Mouse (Mus musculus) cerebellum, adult 8-10 months (tissue): ENCODE measurements around the gene Twist2.
A peak's percentile ranks its signal among the peaks of the same experiment; 100 is the strongest.

Experiments used
- DNase-seq: peaks from one replicate; pipeline ENCODE4 v3.0.0; 2022

Twist2 gene

GRCm38 (mm10) chr1:91820531-91820930, 19.3 kb downstream of the Twist2 start:
- no peak for DNase-seq

DNA sequence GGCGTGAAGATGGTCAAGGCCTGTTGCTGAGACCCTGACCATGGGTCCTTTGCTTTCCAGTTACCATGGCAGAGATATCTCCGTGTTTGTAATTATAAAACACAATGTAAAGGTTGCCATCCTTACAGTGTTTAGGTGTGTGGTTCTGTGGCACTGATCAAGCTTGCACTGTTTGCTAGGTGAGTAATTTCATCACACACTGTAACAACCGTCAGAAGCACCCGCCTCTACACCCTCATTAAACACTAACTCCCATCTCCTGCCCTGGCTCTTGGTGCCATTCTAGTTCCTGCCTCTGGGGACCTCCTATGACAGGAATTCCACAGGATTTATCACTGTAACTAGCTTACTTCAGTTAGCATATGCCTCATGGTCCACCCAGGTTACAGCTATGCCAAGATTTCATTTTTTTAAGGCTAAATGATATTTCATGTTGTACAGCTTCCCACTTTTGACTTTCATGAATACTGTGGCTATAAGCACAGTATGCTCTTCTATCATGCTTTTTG, 21.1 kb downstream of the Twist2 start:
- no peak for DNase-seq

DNA sequence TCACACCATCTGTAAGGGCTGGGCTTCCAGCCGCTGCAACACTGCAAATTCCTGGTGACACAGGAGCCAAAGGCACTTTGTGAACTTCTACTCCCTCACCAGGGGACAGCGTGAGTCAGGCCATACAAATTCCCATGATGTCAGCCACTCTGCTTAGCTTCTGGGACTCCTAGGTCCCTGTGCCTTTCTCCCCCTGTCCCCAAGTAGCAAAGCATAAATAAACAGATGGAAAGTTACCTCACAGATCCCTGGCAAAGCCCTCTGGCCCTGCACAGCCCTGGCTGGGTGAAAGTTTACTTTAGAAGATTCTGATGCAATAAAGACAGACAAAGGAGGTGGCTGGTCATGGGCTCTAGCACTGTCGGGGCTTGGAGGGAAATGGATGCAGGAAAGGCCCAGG, 22.3 kb downstream of the Twist2 start:
- DNase-seq, result no peak

DNA sequence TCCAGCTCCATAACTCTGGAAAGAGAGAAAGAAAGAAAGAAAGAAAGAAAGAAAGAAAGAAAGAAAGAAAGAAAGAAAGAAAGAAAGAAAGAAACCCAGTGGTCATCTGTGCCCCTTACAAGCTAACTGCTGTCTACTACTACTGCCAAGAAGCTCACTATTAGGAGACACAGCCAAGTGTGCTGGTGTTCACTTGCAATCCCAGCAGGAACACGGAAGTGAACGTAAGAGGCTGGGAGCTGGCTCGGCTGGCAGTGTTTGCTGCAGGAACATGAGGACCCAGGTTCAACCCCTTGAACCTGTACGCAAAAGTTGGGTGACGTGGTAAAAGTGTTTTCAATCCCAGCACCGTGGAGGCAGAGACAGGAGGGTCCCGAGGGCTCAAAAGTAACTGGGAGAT, 22.7 kb downstream of the Twist2 start:
- DNase-seq, result no peak

DNA sequence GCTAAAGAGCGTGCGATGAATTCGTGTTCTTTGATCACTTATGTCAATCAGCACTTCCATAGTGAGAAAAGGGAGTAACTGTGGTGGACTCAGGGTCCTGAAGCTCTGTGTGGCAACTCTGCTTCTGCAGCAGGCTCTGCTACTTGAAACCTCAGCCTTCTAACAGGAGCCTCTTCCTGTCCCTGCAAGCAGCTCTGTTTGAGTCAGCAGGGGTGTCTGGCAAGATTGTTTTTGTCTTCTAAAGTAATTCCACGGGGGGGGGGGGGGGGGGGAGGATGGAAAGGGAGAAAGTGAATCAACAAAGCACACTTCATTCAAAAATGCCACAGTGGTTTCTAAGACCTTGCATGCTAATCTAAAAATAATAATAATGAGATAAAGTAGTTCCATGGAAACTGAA, 24.0 kb downstream of the Twist2 start:
- DNase-seq, result no peak

GRCm38 (mm10) chr1:91831978-91832377, 30.7 kb downstream of the Twist2 start:
- DNase-seq, result no peak

DNA sequence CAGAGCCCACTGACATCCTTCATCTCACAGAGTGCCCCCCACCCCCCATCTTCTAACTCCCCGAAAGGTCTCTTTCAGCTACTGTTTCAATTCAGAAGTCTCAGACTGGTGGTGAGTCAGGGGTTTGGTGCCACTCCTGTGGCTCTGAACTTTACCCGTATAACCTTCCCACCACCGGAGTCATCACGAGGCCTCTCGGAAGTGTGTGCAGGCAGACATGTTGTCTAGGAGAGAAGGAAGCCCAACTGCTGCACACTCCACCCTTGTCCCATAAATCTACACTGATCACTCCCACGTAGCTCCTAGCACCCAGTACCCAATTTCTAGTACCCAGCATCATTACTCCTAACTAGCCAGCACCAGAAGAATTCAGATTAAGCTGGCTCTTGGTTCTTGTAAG, 38.3 kb downstream of the Twist2 start:
- DNase-seq, result no peak

DNA sequence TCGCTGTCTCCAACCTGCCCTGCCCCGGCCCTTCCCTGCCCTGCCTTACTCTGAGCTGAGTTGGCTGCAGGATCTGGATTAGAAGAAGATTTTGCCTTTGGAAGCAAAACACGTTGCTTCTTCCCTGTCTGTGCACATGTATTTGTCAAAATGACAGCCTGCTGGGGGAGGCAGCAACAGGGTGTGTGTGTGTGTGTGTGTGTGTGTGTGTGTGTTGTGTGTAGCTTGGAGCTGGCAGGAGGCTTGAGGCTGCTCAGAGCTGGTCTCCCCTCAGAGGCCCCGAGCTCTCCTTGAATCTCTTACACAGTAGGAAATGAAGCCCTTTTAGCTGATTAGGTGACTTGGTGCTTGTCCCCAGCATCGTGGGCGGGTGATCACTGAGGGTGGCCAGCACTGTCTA, 38.7 kb downstream of the Twist2 start:
- DNase-seq, result no peak

DNA sequence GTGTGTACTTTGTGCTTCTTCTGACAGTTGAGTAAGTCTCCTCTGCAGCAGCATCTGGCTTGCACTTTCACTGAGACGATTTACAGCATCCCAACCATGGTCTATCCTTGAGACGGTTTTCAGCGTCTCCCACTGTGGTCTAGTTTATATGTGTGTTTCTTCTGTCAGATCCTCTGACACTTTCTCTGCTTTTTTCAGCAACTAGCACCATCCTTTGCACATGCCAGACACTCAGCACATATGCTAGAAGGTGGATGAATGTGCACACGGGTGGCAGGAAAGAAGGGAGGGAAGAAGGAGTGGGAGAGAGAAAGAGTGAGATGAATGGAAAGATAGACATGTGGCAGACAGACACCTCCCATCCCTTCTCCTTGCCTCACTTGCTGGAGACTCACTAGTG, 43.0 kb downstream of the Twist2 start:
- DNase-seq, result no peak

- no peak for DNase-seq
These were observed 43.6 kb downstream of the Twist2 start for GRCm38 (mm10) chr1:91844681-91845379.

DNA sequence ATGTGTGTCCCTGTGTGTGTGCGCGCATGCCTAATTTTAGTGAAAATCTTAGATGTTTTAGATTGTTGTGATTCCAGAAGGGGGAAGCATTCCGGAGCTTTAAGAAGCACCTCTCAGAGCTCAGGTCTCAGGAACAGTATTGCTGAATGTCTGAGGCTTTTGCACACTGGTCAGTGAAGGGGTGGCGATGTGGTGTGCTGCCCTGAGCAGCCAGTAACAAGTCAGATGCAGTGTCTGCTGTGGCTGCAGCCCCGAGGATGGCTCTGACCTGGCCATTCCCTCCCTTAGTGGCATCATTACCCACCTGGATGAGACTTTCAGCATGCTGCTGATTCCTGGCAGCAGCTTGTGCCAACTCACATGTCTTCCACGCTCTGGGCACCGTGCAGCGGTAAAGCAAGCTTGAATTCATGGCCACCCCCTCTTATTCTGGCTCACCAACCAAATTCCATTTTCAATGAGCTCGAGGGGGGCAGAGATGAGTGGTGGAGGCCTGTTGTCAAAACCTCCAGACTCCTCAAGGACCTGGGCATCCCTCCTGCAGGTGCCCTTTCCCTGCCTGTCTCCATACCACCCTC, 44.2 kb downstream of the Twist2 start:
- no peak for DNase-seq

DNA sequence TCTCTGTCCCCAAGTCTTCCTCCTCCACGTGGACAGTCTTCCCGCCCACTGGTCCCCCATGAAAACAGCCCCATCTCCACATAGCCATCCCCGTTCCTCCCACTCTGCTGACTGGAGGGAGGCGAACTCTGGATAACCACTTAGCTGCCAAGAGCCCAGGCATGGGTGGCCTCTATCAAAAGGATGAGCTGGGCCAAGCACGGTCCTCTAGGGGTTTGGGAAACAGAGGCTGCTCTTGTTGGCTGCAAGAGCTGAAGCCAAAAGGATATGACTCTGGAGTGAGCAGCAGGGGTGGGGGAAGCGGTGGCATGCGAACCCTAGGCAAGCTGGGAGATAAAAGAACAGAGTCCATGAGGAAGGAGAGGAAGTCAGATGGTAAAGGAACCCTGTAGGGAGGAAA, 50.0 kb downstream of the Twist2 start:
- DNase-seq, result no peak

- DNase-seq, result no peak
These were observed 55.8 kb downstream of the Twist2 start for GRCm38 (mm10) chr1:91856771-91857664.

GRCm38 (mm10) chr1:91858101-91858790, 57.0 kb downstream of the Twist2 start:
- DNase-seq, result no peak

GRCm38 (mm10) chr1:91858901-91859300, 57.6 kb downstream of the Twist2 start:
- no peak for DNase-seq

- DNase-seq, result no peak
These were observed 60.2 kb downstream of the Twist2 start for GRCm38 (mm10) chr1:91861511-91861910.

DNA sequence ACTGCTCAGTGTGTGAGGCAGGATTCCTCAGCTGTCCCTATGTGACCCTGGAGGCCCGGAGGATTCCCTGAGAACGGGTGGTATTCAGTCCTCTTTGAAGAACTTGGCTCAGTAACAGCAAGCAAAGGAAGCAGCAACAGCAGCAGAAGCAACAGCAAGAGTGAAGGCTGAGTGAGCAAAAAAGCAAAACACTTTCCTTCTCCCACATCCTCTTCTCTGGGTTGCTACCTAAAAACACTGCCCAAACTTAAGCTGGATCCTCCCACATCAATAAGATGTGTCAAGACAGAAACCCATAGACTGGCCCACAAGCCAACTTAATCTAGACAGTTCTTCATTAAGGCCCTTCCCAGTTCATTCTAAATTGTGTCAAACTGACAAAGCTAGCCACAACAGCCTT, 64.7 kb downstream of the Twist2 start:
- DNase-seq, result no peak

GRCm38 (mm10) chr1:91871101-91871500, 69.8 kb downstream of the Twist2 start:
- DNase-seq, result no peak

GRCm38 (mm10) chr1:91872388-91873059, 71.3 kb downstream of the Twist2 start:
- no peak for DNase-seq

GRCm38 (mm10) chr1:91873572-91874285, 72.5 kb downstream of the Twist2 start:
- no peak for DNase-seq

DNA sequence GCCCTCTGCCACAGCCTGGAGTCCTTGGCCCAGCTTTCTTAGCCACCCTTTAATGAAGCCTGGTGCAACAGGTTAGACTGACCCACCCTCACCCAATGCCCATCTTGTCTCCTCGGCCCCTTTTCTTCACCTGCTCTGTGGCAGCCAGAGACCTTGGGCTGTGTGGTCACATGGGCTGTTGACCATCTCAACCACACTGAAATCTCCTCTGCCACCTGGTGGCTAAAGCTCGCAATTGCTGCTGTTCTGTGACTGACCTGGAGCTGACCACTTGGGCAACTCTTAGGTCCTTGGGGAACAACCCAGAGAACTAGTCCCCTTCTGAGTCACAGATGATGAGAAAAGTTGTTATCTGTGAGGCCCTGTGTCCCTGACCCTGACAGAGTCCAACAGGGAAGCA, 73.4 kb downstream of the Twist2 start:
- DNase-seq, result peak; percentile 51
